Mouse (Mus musculus) midbrain, embryonic 12.5 days (tissue): ENCODE data around the gene Mgst2. TPM values are rescaled to one million over a fixed set of nuclear protein-coding genes. Genes with fewer than 3 reads are reported as not detected.

Experiments used
- ATAC-seq: fragments of 200-750 bp; cut with Nextera tagmentation; 2 replicates; pipeline ENCODE4 v1.8.0; 2017; ENCODE audit warnings: low read depth, moderate TSS enrichment, moderate library complexity; ENCODE audit not compliant: low FRiP score
- H3K27ac ChIP-seq: fragments of 300-500 bp; sonication (generic); replicated peaks from 2 replicates; pipeline ENCODE4 v1.5.1; 2016; ENCODE audit warnings: mild to moderate bottlenecking
- H3K27me3 ChIP-seq: fragments of 300-500 bp; sonication (generic); 2 replicates; pipeline ENCODE4 v1.6.1; 2016; ENCODE audit warnings: mild to moderate bottlenecking
- H3K36me3 ChIP-seq: fragments of 300-500 bp; sonication (generic); 2 replicates; pipeline ENCODE4 v1.6.1; 2016
- H3K4me1 ChIP-seq: fragments of 300-500 bp; sonication (generic); 2 replicates; pipeline ENCODE4 v1.6.1; 2016
- H3K4me2 ChIP-seq: fragments of 300-500 bp; sonication (generic); replicated peaks from 2 replicates; pipeline ENCODE4 v1.6.1; 2016; ENCODE audit warnings: mild to moderate bottlenecking, moderate library complexity
- H3K4me3 ChIP-seq: fragments of 300-500 bp; sonication (generic); 2 replicates; pipeline ENCODE4 v1.5.1; 2016; ENCODE audit warnings: mild to moderate bottlenecking
- H3K9ac ChIP-seq: fragments of 300-500 bp; sonication (generic); replicated peaks from 2 replicates; pipeline ENCODE4 v1.6.1; 2016; ENCODE audit warnings: mild to moderate bottlenecking, moderate library complexity
- H3K9me3 ChIP-seq: fragments of 300-500 bp; sonication (generic); 2 replicates; pipeline ENCODE4 v1.6.1; 2016; ENCODE audit warnings: mild to moderate bottlenecking
- WGBS: fragments of 180-500 bp; shearing (Covaris S2); methylation state at CpG from one replicate; pipeline ENCODE4 v1.1.7; 2016; 5-methylcytosine and 5-hydroxymethylcytosine counted together
- polyA plus RNA-seq: library from polyadenylated mRNA; unstranded; fragments of >200 nt; fragmentation: Nextera tagmentation; extraction: Ambion mirVana; gene quantifications from 2 replicates; pipeline ENCODE4 v1.2.1, GENCODE M21; 2016

Mgst2 gene
- polyA plus RNA-seq, 1 experiment from 2014 or later = 0.45 TPM

DNA sequence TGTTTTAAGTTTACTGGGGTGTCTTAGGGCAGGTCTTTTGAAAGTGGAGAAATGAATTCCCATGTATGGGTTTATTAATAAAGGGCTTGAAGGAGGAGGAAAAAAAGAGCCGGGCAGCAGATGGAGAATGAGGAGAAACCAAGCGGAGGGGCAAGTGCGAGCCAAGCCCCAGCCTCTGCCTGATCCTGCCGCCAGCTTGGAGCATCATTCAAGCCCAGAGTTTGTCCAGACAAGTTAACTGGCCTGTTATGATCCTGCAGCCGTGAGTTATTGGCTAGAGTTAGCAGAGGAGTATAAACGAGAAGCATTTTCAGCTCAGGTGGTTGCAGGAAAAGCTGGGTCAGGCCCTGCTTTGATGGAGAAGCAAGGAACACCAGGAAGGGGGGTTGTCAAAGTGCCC, 26.2 kb downstream of the Mgst2 start:
- Histone ChIP-seq H3K36me3 (peaks cover 36% of the 10 kb centered on the region), H3K9ac (no peak overlapping the region), H3K27me3 (no peaks in the 10 kb centered on the region), H3K9me3 (no peaks in the 10 kb centered on the region), H3K4me2 (no peak overlapping the region), H3K4me3 (no peak overlapping the region), H3K27ac (no peak overlapping the region), H3K4me1 (no peaks in the 10 kb centered on the region)
- ATAC-seq = no peak
- 91% methylated on average over 6 of the region's 6 CpGs for WGBS

- no peak overlapping the region for H3K9ac ChIP-seq
- H3K4me2 ChIP-seq = no peak overlapping the region
- H3K4me1 ChIP-seq = no peaks in the 10 kb centered on the region
- H3K9me3 ChIP-seq = no peaks in the 10 kb centered on the region
- no peaks in the 10 kb centered on the region for H3K27me3 ChIP-seq
- ATAC-seq = no peak
- peaks cover 41% of the 10 kb centered on the region for H3K36me3 ChIP-seq
- H3K27ac ChIP-seq = no peak overlapping the region
- WGBS = 91% methylated on average over 6 of the region's 6 CpGs
- H3K4me3 ChIP-seq = no peak overlapping the region
Measured at GRCm38 (mm10) chr3:51686791-51687190, 26.6 kb downstream of the Mgst2 start.

DNA sequence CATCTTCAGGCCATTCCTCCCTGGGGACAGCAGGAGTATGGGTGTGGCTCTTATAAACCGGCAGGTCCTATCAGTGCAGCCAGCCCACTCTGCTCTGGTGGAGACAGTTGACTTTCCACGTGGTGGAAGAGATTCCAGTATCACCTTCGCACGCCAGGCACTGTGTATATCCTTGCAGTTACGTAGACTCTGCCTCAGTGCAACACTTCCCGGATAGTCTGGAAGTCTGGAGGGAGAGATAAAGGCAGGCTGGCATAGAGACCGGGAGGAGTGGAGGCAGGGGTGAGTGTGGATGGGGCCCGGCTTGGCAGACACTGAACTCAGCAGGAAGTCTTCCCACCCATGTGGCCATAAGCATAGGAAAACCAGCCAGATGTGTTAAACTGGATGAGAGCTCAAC, 28.6 kb downstream of the Mgst2 start:
- Histone ChIP-seq H3K4me3 (no peak overlapping the region), H3K36me3 (peaks cover 49% of the 10 kb centered on the region)
- 89% methylated on average over 8 of the region's 8 CpGs for WGBS

GRCm38 (mm10) chr3:51693196-51693595, 33.0 kb downstream of the Mgst2 start:
- ATAC-seq = no peak
- no peak overlapping the region for H3K27ac ChIP-seq
- H3K9me3 ChIP-seq = no peaks in the 10 kb centered on the region
- no peak overlapping the region for H3K9ac ChIP-seq
- H3K4me2 ChIP-seq = no peak overlapping the region
- no peaks in the 10 kb centered on the region for H3K27me3 ChIP-seq
- no peak overlapping the region for H3K4me3 ChIP-seq
- peaks cover 53% of the 10 kb centered on the region for H3K36me3 ChIP-seq
- H3K4me1 ChIP-seq = no peaks in the 10 kb centered on the region
- 85% methylated on average over 10 of the region's 10 CpGs for WGBS

More for the DNA sequence above, 28.6 kb downstream of the Mgst2 start:
- Histone ChIP-seq H3K4me2 (no peak overlapping the region), H3K27me3 (no peaks in the 10 kb centered on the region), H3K4me1 (no peaks in the 10 kb centered on the region), H3K27ac (no peak overlapping the region), H3K9me3 (no peaks in the 10 kb centered on the region), H3K9ac (no peak overlapping the region)
- ATAC-seq = no peak

- WGBS = 91% methylated on average over 14 of the region's 14 CpGs
- H3K27me3 ChIP-seq = no peaks in the 10 kb centered on the region
- H3K4me3 ChIP-seq = no peak overlapping the region
- H3K4me1 ChIP-seq = 0 out of 2 replicates have a peak, but pooled peaks cover 2% of the 10 kb centered on the region
- ATAC-seq = no peak
- no peaks in the 10 kb centered on the region for H3K9me3 ChIP-seq
- no peak overlapping the region for H3K4me2 ChIP-seq
- no peak overlapping the region for H3K27ac ChIP-seq
- no peak overlapping the region for H3K9ac ChIP-seq
- peaks cover 39% of the 10 kb centered on the region for H3K36me3 ChIP-seq
Measured at GRCm38 (mm10) chr3:51694576-51694975, 34.4 kb downstream of the Mgst2 start.

DNA sequence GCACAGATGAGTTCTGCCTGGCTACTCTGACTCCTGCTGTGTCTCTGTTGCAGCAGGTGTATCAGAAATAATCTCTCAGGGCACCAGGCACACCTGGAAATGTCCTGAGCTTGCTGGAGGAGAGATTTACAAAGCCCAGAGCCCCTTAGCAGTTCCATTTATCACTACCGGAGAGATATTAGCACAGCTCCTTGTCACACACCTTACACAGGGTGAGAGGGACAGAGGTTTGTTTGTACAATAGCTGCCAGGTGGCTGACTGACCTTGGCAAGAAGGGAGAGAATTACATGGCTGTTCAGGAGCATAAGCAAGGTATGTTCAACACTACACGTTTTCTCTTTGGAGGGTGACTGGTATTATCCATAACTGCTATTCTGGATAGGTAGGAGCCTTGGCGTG, 35.6 kb downstream of the Mgst2 start:
- Histone ChIP-seq H3K36me3 (peaks cover 28% of the 10 kb centered on the region), H3K27me3 (no peaks in the 10 kb centered on the region), H3K4me2 (no peak overlapping the region), H3K4me3 (no peak overlapping the region), H3K27ac (no peak overlapping the region), H3K4me1 (peaks cover 13% of the 10 kb centered on the region), H3K9me3 (no peaks in the 10 kb centered on the region), H3K9ac (no peak overlapping the region)
- 89% methylated on average over 3 of the region's 3 CpGs for WGBS
- no peak for ATAC-seq

- Histone ChIP-seq H3K36me3 (peaks cover 10% of the 10 kb centered on the region; the same call in 1 of the 2 replicates), H3K27ac (no peak overlapping the region), H3K27me3 (no peaks in the 10 kb centered on the region), H3K9me3 (no peaks in the 10 kb centered on the region), H3K4me2 (no peak overlapping the region), H3K4me3 (no peak overlapping the region), H3K9ac (no peak overlapping the region), H3K4me1 (peaks cover 31% of the 10 kb centered on the region)
- no peak for ATAC-seq
- WGBS = 96% methylated on average over 3 of the region's 3 CpGs
Measured at GRCm38 (mm10) chr3:51697931-51698330, 37.8 kb downstream of the Mgst2 start.

GRCm38 (mm10) chr3:51700123-51700522, 40.0 kb downstream of the Mgst2 start:
- H3K4me2 ChIP-seq = no peak overlapping the region
- no peak overlapping the region for H3K9ac ChIP-seq

DNA sequence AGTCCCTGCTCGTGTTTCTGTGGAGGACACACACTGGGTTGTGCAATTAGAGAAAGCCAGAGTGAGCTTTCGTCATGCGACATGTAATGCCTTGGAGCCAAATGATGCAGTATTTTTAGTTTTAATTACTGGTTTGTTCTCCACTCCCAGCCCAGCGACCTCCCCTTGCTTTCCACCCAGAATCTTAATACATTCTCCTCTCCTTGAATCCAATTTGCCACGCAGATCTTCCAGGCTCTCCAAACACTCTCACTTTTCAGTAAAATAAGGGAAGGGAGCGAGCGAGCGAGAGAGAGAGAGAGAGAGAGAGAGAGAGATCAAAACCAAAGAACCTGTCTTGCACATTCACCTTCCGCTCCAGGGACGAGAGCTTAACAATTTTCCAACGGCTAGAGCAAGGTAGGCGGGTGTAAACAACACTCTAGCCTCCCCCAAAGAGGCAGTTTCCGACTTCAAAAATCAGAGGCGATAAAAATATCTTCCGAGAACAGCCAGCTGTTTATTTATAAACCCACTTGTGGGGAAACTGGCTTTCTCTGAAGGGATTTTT, 40.6 kb downstream of the Mgst2 start:
- Histone ChIP-seq H3K4me1 (peaks cover 37% of the 10 kb centered on the region), H3K27me3 (no peaks in the 10 kb centered on the region), H3K9ac (peak overlapping the region; percentile 52), H3K36me3 (peaks cover 8% of the 10 kb centered on the region; the same call in 1 of the 2 replicates), H3K4me2 (peak overlapping the region; percentile 56), H3K9me3 (no peaks in the 10 kb centered on the region), H3K27ac (peak overlapping the region; percentile 97), H3K4me3 (peak overlapping the region; percentile 24)
- 29% methylated on average over 15 of the region's 15 CpGs for WGBS
- ATAC-seq = no peak

More at GRCm38 (mm10) chr3:51700123-51700522, 40.0 kb downstream of the Mgst2 start:
- 89% methylated on average over 4 of the region's 4 CpGs for WGBS
- Histone ChIP-seq H3K4me3 (no peak overlapping the region), H3K9me3 (no peaks in the 10 kb centered on the region), H3K27me3 (no peaks in the 10 kb centered on the region), H3K36me3 (peaks cover 8% of the 10 kb centered on the region; the same call in 1 of the 2 replicates), H3K27ac (0 out of 2 replicates have a peak overlapping the region, but pooled peaks have one; percentile 97), H3K4me1 (peaks cover 37% of the 10 kb centered on the region)
- no peak for ATAC-seq

DNA sequence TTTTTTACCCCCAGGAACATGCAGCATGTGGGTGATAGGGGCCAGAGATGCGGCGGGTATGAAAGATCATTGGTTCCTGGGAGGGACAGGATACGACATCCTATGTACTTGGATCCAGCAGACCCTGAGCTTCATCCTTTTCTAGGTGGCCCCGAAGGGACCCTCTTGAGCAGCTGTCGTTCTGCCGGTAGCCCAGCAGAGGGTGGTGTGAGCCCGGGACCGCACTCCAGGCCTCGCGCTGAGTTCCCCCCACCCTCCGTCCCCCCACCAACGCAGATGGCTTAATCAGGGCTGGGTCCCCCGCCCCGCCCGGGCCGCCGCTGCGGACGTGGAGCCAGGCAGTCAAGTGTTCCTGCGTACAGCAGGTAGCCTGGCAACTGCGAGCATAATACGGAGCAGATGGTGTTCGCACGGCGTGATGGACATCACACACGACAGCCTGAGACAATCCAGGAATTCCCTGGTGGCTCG, 41.2 kb downstream of the Mgst2 start:
- Histone ChIP-seq H3K9me3 (no peaks in the 10 kb centered on the region), H3K27me3 (no peaks in the 10 kb centered on the region), H3K4me2 (peak overlapping the region; percentile 56), H3K9ac (peak overlapping the region; percentile 60), H3K4me3 (peak overlapping the region; percentile 24), H3K27ac (peak overlapping the region; percentile 97), H3K4me1 (peaks cover 37% of the 10 kb centered on the region), H3K36me3 (peaks cover 3% of the 10 kb centered on the region; the same call in 1 of the 2 replicates)
- peak; percentile 98 for ATAC-seq
- 0% methylated on average over 27 of the region's 27 CpGs for WGBS

- Histone ChIP-seq H3K27me3 (no peaks in the 10 kb centered on the region), H3K4me2 (peak overlapping the region; percentile 56), H3K27ac (peak overlapping the region; percentile 97), H3K9ac (peak overlapping the region; percentile 60), H3K36me3 (no peaks in the 10 kb centered on the region), H3K4me1 (peaks cover 37% of the 10 kb centered on the region), H3K9me3 (no peaks in the 10 kb centered on the region), H3K4me3 (peak overlapping the region; percentile 24)
- ATAC-seq = peak; percentile 88
- under 1% methylated on average over 13 of the region's 13 CpGs for WGBS
Measured at GRCm38 (mm10) chr3:51701950-51702349, 41.8 kb downstream of the Mgst2 start.

GRCm38 (mm10) chr3:51702701-51703286, 42.6 kb downstream of the Mgst2 start:
- H3K27me3 ChIP-seq = no peaks in the 10 kb centered on the region
- peaks cover 37% of the 10 kb centered on the region for H3K4me1 ChIP-seq
- peak overlapping the region; percentile 97 for H3K27ac ChIP-seq
- no peaks in the 10 kb centered on the region for H3K9me3 ChIP-seq
- whole genome bisulfite sequencing = 59% methylated on average over 8 of the region's 8 CpGs
- H3K9ac ChIP-seq = no peak overlapping the region
- ATAC-seq = no peak
- H3K36me3 ChIP-seq = no peaks in the 10 kb centered on the region
- H3K4me2 ChIP-seq = no peak overlapping the region
- no peak overlapping the region for H3K4me3 ChIP-seq
